Comparison of ENCODE assay signal across 27 mouse cellular contexts in the genomic region with DNA sequence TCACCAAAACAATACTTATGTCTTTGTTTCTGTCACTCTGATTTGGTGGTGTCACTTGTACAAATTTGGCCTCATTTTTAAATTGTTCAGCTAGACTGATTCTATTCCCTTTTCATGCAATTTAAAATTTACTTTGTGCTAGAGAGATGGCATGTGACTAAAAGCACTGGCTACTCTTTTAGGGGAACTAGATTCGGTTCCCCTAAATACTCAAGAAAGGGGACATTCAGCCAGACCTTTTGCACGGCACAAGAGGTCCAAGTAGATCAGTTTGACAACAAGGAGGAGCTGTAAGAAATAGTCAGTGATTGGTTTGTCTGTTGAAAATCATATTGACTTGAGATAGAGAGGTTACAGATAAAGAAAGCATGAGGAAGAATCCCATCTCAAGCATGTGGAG. TPM values are rescaled to one million over a fixed set of nuclear protein-coding genes. Genes with fewer than 3 reads are reported as not detected.
DNase-seq lines count a peak whose midpoint lies in the region; ATAC-seq and TF ChIP-seq lines count a peak whose summit lies in the region.
"Had no signal": no experiment of that assay in that cellular context is flagged by ENCODE, and none has a peak within 500 bp of the region (broad histone marks: within the 10 kb centered on the region; RNA-seq: fewer than 3 reads in every experiment).

No protein-coding gene starts in this region.

- H3K4me1 ChIP-seq in bone marrow macrophage, adult 2 months (ENCODE audit: control insufficient read depth, insufficient read depth, low read length), result peaks cover 2% of the 10 kb centered on the region
- no peaks in the 10 kb centered on the region for H3K4me1 ChIP-seq in forebrain, embryonic 13.5 days

- DNase-seq in A20 (ENCODE audit: low read depth, low spot score), result peak; percentile 63
- no peak for DNase-seq in cerebellum, adult 8-10 months
- DNase-seq in layer of hippocampus, postnatal 14 days (ENCODE audit: low spot score in 2 of 2), result no peak
- DNase-seq: adrenal gland, adult 8-10 months; adrenal gland, postnatal 14 days; adrenal gland, postnatal 36 days; B cell, adult 2 months; cerebellum, adult 11 months; cerebellum, adult 18-20 months; cerebellum, adult 9-10 months; cerebellum, postnatal 10 days; cerebellum, postnatal 25 days; embryo, embryonic 11 days had no signal

- TF ChIP-seq POLR2A in bone marrow macrophage, adult 2 months (IDR thresholded peaks at IDR 0.05; ENCODE audit: borderline replicate concordance, low read depth, low read length), result no peak

- no peaks in the 10 kb centered on the region for H3K27me3 ChIP-seq in forebrain, embryonic 13.5 days
- H3K27me3 ChIP-seq: CH12.LX; embryonic facial prominence, embryonic 13.5 days; embryonic facial prominence, embryonic 15.5 days; Patski had no signal

- no peak overlapping the region for H3K9ac ChIP-seq in forebrain, embryonic 13.5 days
- H3K9ac ChIP-seq: embryonic facial prominence, embryonic 13.5 days; embryonic facial prominence, embryonic 15.5 days had no signal

- no peak overlapping the region for H3K4me2 ChIP-seq in forebrain, embryonic 13.5 days
- H3K4me2 ChIP-seq: embryonic facial prominence, embryonic 13.5 days; embryonic facial prominence, embryonic 15.5 days had no signal

- 90% methylated on average over 2 of the region's 2 CpGs for WGBS in forebrain, embryonic 13.5 days

- TF ChIP-seq CTCF in bone marrow macrophage, adult 2 months (IDR thresholded peaks at IDR 0.05; ENCODE audit: low read depth, low read length), result no peak

- peak; percentile 71; the same call in 1 of the 2 replicates for ATAC-seq in granulocyte monocyte progenitor cell, adult 5-6 weeks (replicated peaks; ENCODE audit: poor library complexity, severe bottlenecking)
- no peak for ATAC-seq in forebrain, embryonic 13.5 days
- ATAC-seq: activated CD4-positive, CD25-positive, alpha-beta regulatory T cell, adult 4 months; CD4-positive, CD25-positive, alpha-beta regulatory T cell, adult 4 months; forebrain, embryonic 14.5 days; forebrain, embryonic 16.5 days; Patski had no signal

- no peaks in the 10 kb centered on the region for H3K36me3 ChIP-seq in forebrain, embryonic 13.5 days (ENCODE audit: poor library complexity, severe bottlenecking)
- H3K36me3 ChIP-seq: embryonic facial prominence, embryonic 15.5 days; G1E had no signal

- no peak overlapping the region for H3K4me3 ChIP-seq in bone marrow macrophage, adult 2 months (ENCODE audit: insufficient read depth, low read length)
- H3K4me3 ChIP-seq in forebrain, embryonic 13.5 days, result no peak overlapping the region
- H3K4me3 ChIP-seq: embryonic facial prominence, embryonic 13.5 days; embryonic facial prominence, embryonic 15.5 days; erythroblast, embryonic 14.5 days had no signal

- H3K9me3 ChIP-seq in forebrain, embryonic 13.5 days (replicated peaks), result no peaks in the 10 kb centered on the region
- H3K9me3 ChIP-seq: embryonic facial prominence, embryonic 13.5 days; embryonic facial prominence, embryonic 15.5 days had no signal

- H3K27ac ChIP-seq in bone marrow macrophage, adult 2 months (ENCODE audit: insufficient read depth, low read depth, low read length), result 0 out of 2 replicates have a peak overlapping the region, but pooled peaks have one; percentile 2
- no peak overlapping the region for H3K27ac ChIP-seq in forebrain, embryonic 13.5 days
- H3K27ac ChIP-seq: embryonic facial prominence, embryonic 13.5 days; embryonic facial prominence, embryonic 15.5 days had no signal

RNA-seq across cellular contexts. Expression of a gene that starts 44.3 kb away (rescaled TPM):
- not detected in 2 replicates for polyA plus RNA-seq in bone marrow macrophage, adult 2 months (2012; ENCODE audit: insufficient read depth, insufficient read length, missing spikeins)
- 35.0 and 39.6 TPM in 2 replicates for total RNA-seq in granulocyte monocyte progenitor cell, adult 5-6 weeks (2014; fragmentation: Nextera tagmentation)
- 27.7 and 43.2 TPM in 2 replicates for total RNA-seq in granulocyte monocyte progenitor cell, adult 5-6 weeks (2017)
- total RNA-seq in layer of hippocampus, postnatal 14 days (2021), result not detected
- polyA plus RNA-seq in forebrain, embryonic 13.5 days (2015; fragmentation: Nextera tagmentation; extraction: Ambion mirVana), result 0.21 TPM in 1 of 2 replicates, not detected in the other
- total RNA-seq: adrenal gland, postnatal 14 days; adrenal gland, postnatal 36 days; G1E had no signal
- polyA plus RNA-seq: erythroblast, embryonic 14.5 days; forebrain, embryonic 11.5 days; G1E; Patski had no signal

Comparison
In these comparisons a context has a peak if more than half of its experiments do, and no peak if none do; other contexts are left out.
1. RNA of a gene that starts 44.3 kb away (total RNA-seq): 27.7 to 43.2 TPM in granulocyte monocyte progenitor cell, adult 5-6 weeks; not detected in layer of hippocampus, postnatal 14 days; every median in the first group is over 10 times any median in the second.